9 mouse cellular contexts compared by ENCODE assay signal in genomic region chr1:125789804-125790203, GRCm38 (mm10).
A peak's percentile ranks its signal among the peaks of the same experiment; 100 is the strongest.
DNase-seq lines count a peak whose midpoint lies in the region; ATAC-seq and TF ChIP-seq lines count a peak whose summit lies in the region.
"Had no signal": no experiment of that assay in that cellular context is flagged by ENCODE, and none has a peak within 500 bp of the region (broad histone marks: within the 10 kb centered on the region; RNA-seq: fewer than 3 reads in every experiment).

No protein-coding gene starts in this region.

- WGBS in forebrain, embryonic 13.5 days, result 15% methylated on average over 4 of the region's 4 CpGs
- 20% methylated on average over 4 of the region's 4 CpGs for WGBS in kidney, postnatal 0 days
- WGBS in limb, embryonic 14.5 days, result 24% methylated on average over 4 of the region's 4 CpGs

- TF ChIP-seq POLR2A in testis, adult 2 months (IDR thresholded peaks at IDR 0.05; ENCODE audit: control insufficient read depth, low read depth, low read length), result no peak
- no peak for TF ChIP-seq POLR2A in limb, embryonic 14.5 days (IDR thresholded peaks at IDR 0.05; ENCODE audit: borderline replicate concordance, extremely low read depth, insufficient read depth, insufficient read length)

- no peak overlapping the region for H3K4me2 ChIP-seq in forebrain, embryonic 13.5 days
- H3K4me2 ChIP-seq in kidney, postnatal 0 days (ENCODE audit: low read length), result no peak overlapping the region
- no peak overlapping the region for H3K4me2 ChIP-seq in limb, embryonic 14.5 days (replicated peaks; ENCODE audit: low read depth, low read length, severe bottlenecking)
- H3K4me2 ChIP-seq: embryonic facial prominence, embryonic 15.5 days had no signal

- no peak overlapping the region for H3K27ac ChIP-seq in testis, adult 2 months (ENCODE audit: control insufficient read depth, insufficient read depth, low read depth, low read length)
- no peak overlapping the region for H3K27ac ChIP-seq in forebrain, embryonic 13.5 days
- H3K27ac ChIP-seq in kidney, postnatal 0 days, result no peak overlapping the region
- H3K27ac ChIP-seq in limb, embryonic 14.5 days (replicated peaks; ENCODE audit: low read depth, low read length), result no peak overlapping the region
- H3K27ac ChIP-seq: embryonic facial prominence, embryonic 15.5 days had no signal

- no peak for DNase-seq in testis, postnatal 14 days (ENCODE audit: low spot score)
- DNase-seq in c-Kit-positive CD71-positive TER-119-positive erythroid progenitor cells, embryonic 14.5 days (ENCODE audit: low spot score), result peak; percentile 6
- DNase-seq in kidney, postnatal 0 days (ENCODE audit: low spot score), result peak; percentile 70
- peak; percentile 54 for DNase-seq in limb, embryonic 14.5 days (ENCODE audit: low spot score)
- peak; percentile 19 for DNase-seq in ovary, postnatal 10 days (ENCODE audit: low spot score)
- no peak for DNase-seq in spleen, adult 12 weeks (ENCODE audit: low spot score)

- H3K36me3 ChIP-seq in testis, adult 2 months (ENCODE audit: control insufficient read depth, insufficient read depth, low read length), result no peaks in the 10 kb centered on the region
- no peaks in the 10 kb centered on the region for H3K36me3 ChIP-seq in forebrain, embryonic 13.5 days (ENCODE audit: poor library complexity, severe bottlenecking)
- no peaks in the 10 kb centered on the region for H3K36me3 ChIP-seq in kidney, postnatal 0 days (ENCODE audit: insufficient read depth, low read length)
- H3K36me3 ChIP-seq in limb, embryonic 14.5 days (ENCODE audit: control insufficient read depth, insufficient read depth, low read length), result no peaks in the 10 kb centered on the region
- H3K36me3 ChIP-seq: embryonic facial prominence, embryonic 15.5 days had no signal

- H3K27me3 ChIP-seq in testis, adult 2 months (ENCODE audit: control insufficient read depth, insufficient read depth, low read length), result no peaks in the 10 kb centered on the region
- H3K27me3 ChIP-seq in forebrain, embryonic 13.5 days, result no peaks in the 10 kb centered on the region
- H3K27me3 ChIP-seq in kidney, postnatal 0 days (ENCODE audit: insufficient read depth, low read length), result no peaks in the 10 kb centered on the region
- H3K27me3 ChIP-seq in limb, embryonic 14.5 days (ENCODE audit: control insufficient read depth, insufficient read depth, low read length), result no peaks in the 10 kb centered on the region
- H3K27me3 ChIP-seq: embryonic facial prominence, embryonic 15.5 days had no signal

- no peak overlapping the region for H3K4me3 ChIP-seq in testis, adult 2 months (ENCODE audit: control insufficient read depth, low read depth, low read length)
- H3K4me3 ChIP-seq in forebrain, embryonic 13.5 days, result no peak overlapping the region
- H3K4me3 ChIP-seq in kidney, postnatal 0 days (replicated peaks; ENCODE audit: low read depth, low read length), result no peak overlapping the region
- no peak overlapping the region for H3K4me3 ChIP-seq in limb, embryonic 14.5 days (replicated peaks; ENCODE audit: low read length)
- H3K4me3 ChIP-seq: embryonic facial prominence, embryonic 15.5 days had no signal

- peak; percentile 58; the same call in 1 of the 2 replicates for TF ChIP-seq CTCF in testis, adult 2 months (IDR thresholded peaks at IDR 0.05; ENCODE audit: control insufficient read depth, insufficient read depth, insufficient replicate concordance, low read depth, low read length)
- TF ChIP-seq CTCF in kidney, postnatal 0 days (IDR thresholded peaks at IDR 0.05; ENCODE audit: low read depth), result peak; percentile 92

- no peaks in the 10 kb centered on the region for H3K9me3 ChIP-seq in forebrain, embryonic 13.5 days (replicated peaks)
- no peaks in the 10 kb centered on the region for H3K9me3 ChIP-seq in kidney, postnatal 0 days (replicated peaks; ENCODE audit: low read length)
- no peaks in the 10 kb centered on the region for H3K9me3 ChIP-seq in limb, embryonic 14.5 days (ENCODE audit: control insufficient read depth, low read length)
- H3K9me3 ChIP-seq: embryonic facial prominence, embryonic 15.5 days had no signal

- no peaks in the 10 kb centered on the region for H3K4me1 ChIP-seq in testis, adult 2 months (ENCODE audit: control insufficient read depth, insufficient read depth, low read length)
- no peaks in the 10 kb centered on the region for H3K4me1 ChIP-seq in forebrain, embryonic 13.5 days
- no peaks in the 10 kb centered on the region for H3K4me1 ChIP-seq in kidney, postnatal 0 days (replicated peaks; ENCODE audit: insufficient read depth, low read length)
- no peaks in the 10 kb centered on the region for H3K4me1 ChIP-seq in limb, embryonic 14.5 days (ENCODE audit: control insufficient read depth, insufficient read depth, low read length)
- H3K4me1 ChIP-seq: embryonic facial prominence, embryonic 15.5 days had no signal

- H3K9ac ChIP-seq in forebrain, embryonic 13.5 days, result no peak overlapping the region
- H3K9ac ChIP-seq in kidney, postnatal 0 days (ENCODE audit: low read depth, low read length), result no peak overlapping the region
- H3K9ac ChIP-seq in limb, embryonic 14.5 days (ENCODE audit: low read depth, low read length, severe bottlenecking), result no peak overlapping the region
- H3K9ac ChIP-seq: embryonic facial prominence, embryonic 15.5 days had no signal

- ATAC-seq in forebrain, embryonic 13.5 days, result peak; percentile 75
- 0 out of 2 replicates have a peak, but pooled peaks have one; percentile 25 for ATAC-seq in kidney, postnatal 0 days (replicated peaks; ENCODE audit: low FRiP score, low read depth)
- peak; percentile 34; the same call in 1 of the 2 replicates for ATAC-seq in limb, embryonic 14.5 days (ENCODE audit: low FRiP score, low read depth)

Comparison
In these comparisons a context has a peak if more than half of its experiments do, and no peak if none do; other contexts are left out.
1. DNase-seq: peak in c-Kit-positive CD71-positive TER-119-positive erythroid progenitor cells, embryonic 14.5 days (single experiment), kidney, postnatal 0 days (single experiment), limb, embryonic 14.5 days (single experiment) and ovary, postnatal 10 days (single experiment); none in testis, postnatal 14 days (single experiment) and spleen, adult 12 weeks (single experiment).
2. ATAC-seq: peak in every context shown above with its lines; median percentile 75 in forebrain, embryonic 13.5 days; 34 in limb, embryonic 14.5 days; 25 in kidney, postnatal 0 days.